Mouse (Mus musculus) gonadal fat pad, adult 2 months (tissue): ENCODE data around the gene Coro1a. TPM values are rescaled to one million over a fixed set of nuclear protein-coding genes. Genes with fewer than 3 reads are reported as not detected.
"Not testable (repeated sequence)": the region's sequence is repeated elsewhere in the genome, so short reads cannot be mapped to it uniquely, and the experiment has no call there.

Experiments
- DNase-seq: peaks from one replicate; pipeline ENCODE4 v3.0.0-alpha.2; 2012; ENCODE audit warnings: low read depth
- polyA plus RNA-seq: library from polyadenylated mRNA; depleted of rRNA; stranded (reverse); fragments of >200 nt; gene quantifications from 2 replicates; pipeline ENCODE4 v1.2.3, GENCODE M21; 2012

Coro1a gene
- polyA plus RNA-seq, 1 experiment = 61.2 TPM

DNA sequence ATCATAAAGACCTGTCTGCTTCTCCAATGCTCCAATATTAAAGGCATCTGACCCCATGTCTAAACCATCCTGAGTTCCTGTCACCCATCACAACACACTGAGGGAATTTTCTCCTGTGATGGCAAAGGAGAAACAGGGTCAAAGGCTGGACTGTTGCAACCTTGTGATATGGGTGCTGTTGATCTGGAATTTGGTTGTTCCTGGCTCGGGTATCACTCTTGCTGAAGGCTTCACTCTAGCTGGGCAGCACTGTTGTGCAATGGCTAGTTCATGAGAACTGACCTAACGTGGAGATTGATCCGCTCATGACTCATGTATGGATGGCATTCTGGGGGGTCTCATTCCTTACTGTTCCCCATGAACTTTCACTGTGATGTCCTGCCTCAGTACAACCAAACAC is 18.6 kb downstream of the Coro1a start:
- DNase-seq = no peak

DNA sequence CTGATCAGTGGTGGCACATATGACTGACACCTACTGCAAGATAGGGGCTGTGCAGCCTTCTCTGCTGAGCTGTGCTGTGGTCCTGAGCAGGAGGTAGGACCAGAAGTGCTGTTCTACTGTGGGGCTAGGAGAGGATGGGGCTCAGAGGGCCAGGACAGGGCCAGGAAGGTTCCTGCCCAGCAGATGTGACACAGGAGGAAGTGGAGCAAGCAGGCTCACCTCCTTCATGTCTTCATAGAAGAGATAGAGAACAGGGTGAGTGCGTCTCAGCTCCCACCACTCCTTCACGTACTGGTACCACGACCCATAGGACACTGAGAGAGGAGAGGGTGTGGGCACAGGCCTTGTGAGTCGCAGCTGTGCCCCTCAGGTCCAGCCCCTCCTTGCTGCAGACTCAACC is 19.4 kb downstream of the Coro1a start:
- not testable (repeated sequence) for DNase-seq

DNA sequence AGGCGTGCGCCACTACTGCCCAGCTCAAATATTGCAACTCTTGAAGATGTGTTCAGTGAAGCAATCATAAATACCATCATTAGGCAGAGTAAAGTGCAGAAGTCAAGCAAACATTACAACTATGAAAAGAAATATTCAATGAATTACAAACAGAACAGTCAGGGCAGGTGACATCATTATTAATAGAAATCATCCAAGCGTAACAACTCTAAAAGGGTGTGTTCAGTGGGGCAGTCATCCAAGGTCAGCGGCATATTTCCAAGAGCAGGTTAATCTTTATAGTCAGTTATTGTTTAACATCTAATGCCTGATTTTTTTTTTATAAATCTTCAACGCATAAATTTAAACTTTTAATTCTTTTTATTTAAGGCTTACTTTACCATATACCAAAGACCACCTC is 26.4 kb downstream of the Coro1a start:
- no peak for DNase-seq

DNA sequence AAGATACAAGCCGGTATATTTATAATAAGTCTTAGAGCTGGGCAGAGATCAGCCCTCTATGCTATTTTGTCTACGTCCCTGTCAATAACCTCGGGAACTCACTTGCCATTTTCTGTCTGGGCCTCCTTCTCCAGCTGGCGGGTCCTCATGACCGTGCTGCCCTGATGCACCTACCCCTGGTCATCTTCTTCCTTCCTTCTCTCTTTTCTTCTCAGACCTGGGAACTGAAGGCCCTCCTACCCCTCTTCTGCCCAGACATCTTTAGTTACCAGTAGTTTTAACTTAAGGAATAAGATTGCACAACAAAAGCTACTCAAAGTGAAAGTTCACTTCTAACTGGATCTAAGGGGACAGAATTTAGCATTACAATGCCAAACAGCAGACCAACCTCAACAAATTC is 27.9 kb downstream of the Coro1a start:
- DNase-seq = no peak

DNA sequence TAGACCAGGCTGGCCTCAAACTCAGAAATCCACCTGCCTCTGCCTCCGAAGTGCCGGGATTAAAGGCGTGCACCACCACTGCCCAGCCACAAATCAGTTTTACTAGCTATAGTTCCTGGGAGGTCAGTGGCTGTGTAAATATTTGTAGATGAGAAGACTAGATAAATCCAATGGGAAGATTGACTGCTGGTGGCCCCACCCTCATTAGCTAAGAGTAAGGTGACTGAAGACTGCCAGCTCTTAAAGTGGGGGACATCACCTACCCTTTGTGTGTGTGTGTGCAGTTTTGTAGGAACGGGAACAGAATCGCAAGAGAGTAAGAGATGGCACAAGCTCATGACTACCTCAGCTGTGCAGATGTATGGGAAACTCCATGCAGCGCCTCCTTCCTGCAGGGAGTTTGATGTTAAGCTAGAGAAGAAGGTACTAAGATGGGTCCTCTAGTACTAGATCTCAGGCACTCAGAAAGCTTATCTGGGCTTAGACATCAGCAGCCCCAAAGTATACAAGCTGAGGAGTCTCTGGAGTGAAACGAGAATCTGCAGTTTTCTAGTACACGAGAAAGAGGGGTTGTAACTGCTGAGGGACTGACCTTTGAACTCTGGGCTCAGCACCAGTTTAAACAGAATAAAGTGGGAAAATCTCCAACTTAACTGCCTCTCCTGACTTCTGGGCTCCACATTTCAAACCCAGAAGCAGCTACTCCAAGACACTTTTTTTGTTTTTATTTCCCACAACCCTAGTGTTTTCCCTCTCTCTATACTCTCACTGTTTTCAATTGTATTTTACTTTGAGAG is 28.8 kb downstream of the Coro1a start:
- DNase-seq = no peak

DNA sequence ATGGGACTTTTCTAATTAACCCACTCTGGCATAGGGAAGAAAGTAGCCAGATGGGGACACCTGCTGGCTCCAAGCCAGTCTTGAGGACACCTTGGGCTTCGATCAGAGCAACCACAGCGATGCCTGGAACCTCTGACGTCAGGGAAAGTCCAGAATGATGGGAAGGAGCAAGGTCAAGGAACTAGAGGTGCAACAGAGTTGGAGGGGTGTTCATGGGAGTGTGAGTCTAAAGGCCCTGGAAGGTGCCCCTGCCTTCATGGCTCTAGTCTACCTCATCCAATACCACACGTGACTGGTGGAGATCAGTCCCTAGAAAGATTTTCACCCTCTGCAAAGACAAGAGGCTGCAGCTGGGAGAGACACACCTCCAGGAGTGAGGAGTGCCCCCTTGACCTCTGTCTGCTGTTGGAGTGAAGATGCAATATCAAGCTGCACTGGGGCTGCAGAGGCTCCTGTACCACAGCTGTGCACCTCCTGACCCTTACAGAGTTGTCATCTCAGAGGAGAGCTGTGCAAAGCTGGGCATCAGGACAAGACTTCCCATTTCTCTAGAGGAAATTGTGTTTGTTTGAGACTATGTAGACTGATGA is 30.9 kb downstream of the Coro1a start:
- no peak for DNase-seq

DNA sequence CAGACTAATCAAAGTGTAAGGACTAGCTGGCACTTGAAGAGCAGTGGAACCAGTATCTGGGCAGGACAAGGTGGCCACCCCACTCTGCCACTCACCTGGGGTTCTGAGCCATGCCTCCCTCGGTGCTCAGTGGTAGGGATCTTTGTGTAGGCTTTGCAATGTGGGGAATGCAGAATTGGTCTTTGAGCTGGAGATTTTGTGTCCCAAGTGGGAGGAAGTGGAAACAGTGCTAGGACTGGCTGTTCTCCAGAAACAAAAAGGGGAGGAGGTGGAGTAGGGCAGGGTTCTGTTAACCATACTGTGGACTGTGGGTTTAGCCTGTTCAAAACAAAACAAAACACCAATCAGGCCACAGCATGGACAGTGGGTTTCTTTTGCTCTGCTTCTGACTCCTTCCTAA is 31.4 kb downstream of the Coro1a start, which contains the start of gene Sult1a1:
Gene Sult1a1, minus strand, starts transcription at position 226 of the 400 bp plus-strand sequence.
- no peak for DNase-seq

DNA sequence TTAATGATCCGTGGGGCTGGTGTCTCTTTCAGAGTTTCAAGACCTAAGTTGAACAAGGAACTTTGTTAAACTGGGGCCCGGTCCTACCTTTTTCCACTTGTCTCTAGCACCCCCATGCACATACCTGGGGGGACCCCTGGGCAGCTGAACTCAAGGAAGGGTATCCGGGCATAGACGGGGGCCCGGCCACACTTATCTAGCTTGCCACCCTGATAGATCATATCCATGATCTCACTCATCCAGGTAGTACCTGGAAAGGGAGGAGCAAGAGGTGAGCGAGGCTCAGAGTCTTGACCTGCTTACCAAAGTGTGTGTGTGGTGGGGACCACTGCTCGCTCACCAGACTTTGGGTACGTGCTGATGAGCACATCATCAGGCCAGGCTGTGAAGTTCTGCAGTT is 32.5 kb downstream of the Coro1a start:
- no peak for DNase-seq

DNA sequence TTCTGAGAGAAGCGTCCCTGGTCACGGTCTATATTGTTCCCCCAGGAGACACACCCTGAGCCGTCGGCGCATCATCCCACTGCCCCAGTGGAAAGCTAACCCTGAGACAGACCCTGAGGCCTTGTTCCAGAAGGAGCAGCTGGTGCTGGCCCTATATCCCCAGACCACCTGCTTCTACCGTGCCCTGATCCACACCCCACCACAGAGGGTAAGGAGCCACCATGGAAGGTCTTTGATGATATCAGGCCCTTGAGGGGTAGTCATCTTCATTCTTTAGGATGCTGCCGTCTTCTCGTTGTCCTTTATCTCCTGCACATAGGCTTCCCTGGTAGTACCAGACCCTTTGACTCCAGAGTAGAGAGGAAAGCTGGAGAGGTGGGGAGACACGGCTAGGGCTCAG is 35.5 kb downstream of the Coro1a start:
- no peak for DNase-seq

DNA sequence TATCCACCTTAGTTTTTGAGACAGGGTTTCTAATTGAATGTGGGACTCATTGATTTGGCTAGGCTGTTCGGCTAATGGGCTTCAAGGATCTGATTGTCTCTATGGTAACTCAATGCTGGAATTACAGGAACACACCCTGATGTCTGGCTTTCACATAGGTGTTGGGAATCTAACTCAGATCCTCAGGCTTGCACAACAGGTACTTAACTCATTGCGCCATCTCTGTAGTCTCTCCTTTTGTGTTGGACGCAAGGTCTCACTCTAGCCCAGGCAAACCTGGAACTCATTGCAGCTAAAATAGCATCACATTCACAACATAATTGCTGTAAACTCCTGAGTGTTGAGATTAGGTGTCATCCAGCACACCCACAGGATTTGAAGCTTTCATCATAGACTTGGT is 37.4 kb downstream of the Coro1a start:
- peak; percentile 44 for DNase-seq

DNA sequence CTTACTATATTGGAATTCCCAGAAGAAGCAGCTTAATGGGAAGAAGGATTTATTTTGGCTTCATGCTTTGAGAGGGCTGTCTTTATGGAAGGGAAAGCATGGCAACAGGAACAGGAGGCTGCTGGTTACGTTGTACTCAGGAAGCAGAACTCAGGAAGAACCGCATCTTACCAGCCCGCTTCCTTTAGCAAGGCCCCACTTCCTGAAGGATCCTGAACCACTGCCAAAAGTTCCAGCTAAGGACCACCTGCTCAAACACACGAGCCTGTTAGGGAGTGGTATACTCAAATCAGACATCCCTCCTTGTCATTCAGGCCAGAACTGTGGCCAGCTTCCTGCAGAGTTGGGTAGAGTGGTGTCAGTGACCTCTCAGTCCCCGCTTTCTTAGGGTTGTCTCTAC is 39.1 kb downstream of the Coro1a start:
- no peak for DNase-seq

DNA sequence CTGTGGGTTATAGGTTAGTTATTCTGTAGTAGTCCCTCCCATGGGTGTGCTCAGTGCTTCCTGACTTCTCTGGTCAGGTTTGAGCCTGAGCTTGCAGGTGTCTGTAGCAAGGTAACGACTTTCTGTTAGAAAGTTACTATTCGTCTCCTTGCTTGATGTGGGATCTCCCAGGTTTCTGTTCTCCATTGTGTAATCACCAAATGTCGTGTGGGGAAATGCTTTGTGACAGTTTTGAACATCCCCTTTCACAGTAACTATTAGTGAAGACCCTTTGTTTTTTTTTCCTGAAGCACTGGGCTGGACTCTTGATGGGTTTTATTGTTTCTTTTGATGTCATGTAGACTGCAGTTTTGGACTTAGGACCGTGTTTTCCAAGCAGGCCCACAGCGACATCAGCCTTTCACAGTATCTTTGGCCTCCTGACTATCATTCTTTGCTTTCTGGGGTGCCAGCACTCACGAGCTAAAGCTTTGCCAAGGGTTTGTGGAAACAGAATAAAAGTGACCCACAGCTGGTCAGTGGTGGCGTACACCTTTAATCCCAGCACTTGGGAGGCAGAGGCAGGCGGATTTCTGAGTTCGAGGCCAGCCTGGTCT is 40.0 kb downstream of the Coro1a start:
- no peak for DNase-seq

DNA sequence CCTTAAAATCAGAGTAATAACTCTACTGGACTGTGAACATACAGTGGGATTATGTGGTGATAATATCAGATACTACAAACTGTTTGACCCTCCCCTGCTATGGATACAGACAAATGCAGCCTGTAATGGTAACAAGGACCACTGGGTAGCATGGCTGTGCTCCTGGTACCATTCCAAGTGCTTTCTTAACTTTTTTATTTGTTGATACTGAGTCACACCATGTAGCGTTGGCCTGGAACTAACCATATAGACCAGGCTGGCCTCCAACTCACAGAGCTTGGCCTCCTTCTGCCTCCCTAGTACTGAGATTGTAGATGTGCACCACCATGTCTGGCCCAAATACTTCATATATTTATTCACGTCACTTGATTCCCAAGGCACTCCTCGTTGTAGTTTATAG is 42.3 kb downstream of the Coro1a start:
- DNase-seq = no peak

DNA sequence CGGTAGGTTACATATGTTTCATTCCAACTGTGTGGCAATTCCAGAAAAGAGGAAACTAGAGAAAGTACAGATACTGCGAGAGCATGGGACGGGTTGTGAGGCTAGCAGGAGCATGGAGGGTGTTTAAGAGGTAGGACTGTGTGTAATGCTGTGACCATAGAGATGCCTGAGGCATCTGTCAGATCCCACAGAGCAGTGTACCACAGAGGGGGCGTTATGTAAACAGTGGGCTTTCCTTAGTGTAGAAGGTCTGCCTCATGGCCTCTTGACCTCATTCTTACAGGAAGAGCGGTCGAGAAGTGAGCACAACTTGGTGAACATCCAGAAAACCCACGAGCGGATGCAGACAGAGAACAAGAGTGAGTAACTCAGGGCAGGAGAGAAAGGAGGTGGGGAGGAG is 43.9 kb downstream of the Coro1a start:
- no peak for DNase-seq

DNA sequence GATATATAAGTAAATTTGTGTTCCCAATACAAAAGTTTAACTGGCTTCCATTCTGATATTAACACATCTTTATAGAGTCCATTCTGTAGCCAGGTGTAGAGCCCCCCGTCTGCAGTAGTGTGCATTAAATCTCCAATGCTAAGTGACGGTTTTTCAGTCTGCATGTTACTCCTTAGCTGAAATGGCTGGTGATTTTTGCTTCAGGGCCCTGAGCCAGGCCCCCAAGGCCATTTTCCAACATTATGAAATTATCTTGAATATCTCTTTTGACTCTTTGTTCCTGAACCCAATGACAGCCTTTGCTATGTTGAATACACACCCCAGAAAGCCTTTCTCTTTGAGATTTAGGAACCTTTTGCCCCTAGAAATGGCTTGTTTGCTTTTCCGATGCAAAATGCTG is 47.8 kb downstream of the Coro1a start:
- no peak for DNase-seq

DNA sequence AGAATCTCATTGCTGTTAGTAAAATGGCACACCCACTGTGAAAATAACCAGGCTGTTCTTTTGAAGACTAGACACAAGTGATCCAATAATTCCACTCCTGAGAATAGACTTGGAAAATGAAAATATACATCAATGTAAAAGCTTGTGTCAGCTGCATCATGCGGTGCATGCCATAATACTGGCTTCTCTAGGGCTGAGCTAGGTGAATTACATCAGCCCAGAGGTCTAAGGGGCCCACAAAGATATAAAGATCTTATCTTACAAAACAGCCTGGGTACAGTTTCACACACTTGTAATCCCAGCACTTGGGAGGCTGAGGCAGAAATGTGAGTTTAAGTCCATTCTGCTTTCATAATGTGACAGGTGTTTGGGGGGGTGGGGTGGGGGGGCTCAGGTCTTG is 50.1 kb downstream of the Coro1a start:
- no peak for DNase-seq

DNA sequence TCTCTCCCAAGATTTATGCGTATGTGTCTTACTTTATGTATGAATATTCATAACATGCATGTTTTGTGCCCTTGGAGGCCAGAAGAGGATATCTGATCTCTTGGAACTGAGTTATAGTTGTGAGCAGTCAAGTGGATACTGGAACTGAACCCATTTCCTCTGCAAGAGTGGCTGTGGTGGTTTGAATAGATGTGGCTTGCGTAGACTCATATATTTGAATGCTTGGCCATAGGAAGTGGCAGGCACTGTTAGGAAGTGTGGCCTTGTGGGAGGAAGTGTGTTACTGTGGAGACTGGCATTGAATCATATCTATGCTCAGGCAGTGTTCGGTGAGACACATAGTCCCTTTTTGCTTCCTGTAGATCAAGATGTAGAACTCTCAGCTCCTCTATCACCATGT is 51.9 kb downstream of the Coro1a start:
- no peak for DNase-seq

DNA sequence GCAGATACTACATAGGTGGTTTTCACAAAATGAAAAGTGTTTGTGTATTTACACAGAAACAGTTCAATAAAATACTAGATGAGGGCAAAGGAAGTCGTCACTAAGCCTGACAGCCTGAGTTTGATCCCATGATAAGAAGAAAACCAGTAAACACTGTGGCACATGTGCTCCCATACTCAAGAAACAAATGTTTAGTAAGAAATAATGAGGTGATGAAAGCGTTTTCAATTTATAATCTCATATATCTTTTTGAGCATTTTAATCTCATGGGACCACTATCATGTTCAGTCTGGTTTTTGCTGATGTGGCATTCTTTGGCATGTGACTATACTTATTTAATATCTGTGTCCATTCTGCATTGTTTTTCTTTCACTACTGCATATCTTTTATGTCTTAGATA is 53.6 kb downstream of the Coro1a start:
- DNase-seq = no peak

DNA sequence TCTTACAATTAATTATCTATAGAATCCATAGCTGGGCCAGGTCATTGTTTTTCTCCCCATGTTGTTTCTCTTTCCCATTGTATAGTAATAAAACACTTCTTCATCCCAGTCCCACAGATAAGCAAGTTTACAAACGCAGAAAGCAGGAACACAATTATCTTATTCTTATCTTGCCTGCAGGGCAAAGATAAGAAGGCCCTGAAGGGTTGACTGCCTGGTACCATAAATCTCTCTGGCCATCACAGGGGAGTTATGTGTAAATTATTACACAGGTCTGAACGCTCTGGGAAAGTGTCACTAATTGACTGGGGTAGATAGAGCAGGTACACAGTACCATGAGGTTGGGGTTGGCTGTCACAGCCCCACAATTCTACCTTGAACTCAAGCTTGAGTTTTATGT is 56.7 kb downstream of the Coro1a start:
- no peak for DNase-seq
